Mouse (Mus musculus) bone marrow, adult 2 months (tissue): ENCODE results near the gene Csk. TPM values are rescaled to one million over a fixed set of nuclear protein-coding genes. Genes with fewer than 3 reads are reported as not detected.

Source experiments
- H3K27ac ChIP-seq: fragments of 200-500 bp; 2 replicates; pipeline ENCODE4 v1.5.1; 2012; ENCODE audit warnings: low read depth, mild to moderate bottlenecking, control low read depth, inconsistent platforms, low read length; ENCODE audit not compliant: control insufficient read depth, poor library complexity, insufficient read depth
- H3K4me1 ChIP-seq: fragments of 200-500 bp; 2 replicates; pipeline ENCODE4 v1.6.1; 2011; ENCODE audit warnings: low read length; ENCODE audit not compliant: control insufficient read depth, insufficient read depth
- H3K4me3 ChIP-seq: fragments of 200-500 bp; replicated peaks from 2 replicates; pipeline ENCODE3; 2011; ENCODE audit warnings: mild to moderate bottlenecking, low read depth, low read length, control low read depth; ENCODE audit not compliant: control insufficient read depth
- CTCF ChIP-seq: fragments of 200-500 bp; IDR thresholded peaks from 2 replicates; pipeline ENCODE4 v1.5.1; 2011; ENCODE audit warnings: low read length, control low read depth; ENCODE audit not compliant: control insufficient read depth, insufficient read depth
- POLR2A ChIP-seq: fragments of 200-500 bp; IDR thresholded peaks from 2 replicates; pipeline ENCODE4 v1.6.1; 2011; ENCODE audit warnings: low read depth, mild to moderate bottlenecking, control low read depth, low read length, borderline replicate concordance; ENCODE audit not compliant: control insufficient read depth
- WGBS: fragments of 180-500 bp; shearing (Covaris S2); methylation state at CpG from one replicate; pipeline ENCODE4 v1.1.7; 2018; 5-methylcytosine and 5-hydroxymethylcytosine counted together
- polyA plus RNA-seq: library from polyadenylated mRNA; stranded (reverse); fragments of >200 nt; gene quantifications from 2 replicates; pipeline ENCODE4 v1.2.4, GENCODE M21; 2011; ENCODE audit warnings: low replicate concordance; ENCODE audit not compliant: missing spikeins, insufficient read depth, insufficient read length

Csk gene
- polyA plus RNA-seq, 1 experiment = 99.8 TPM

DNA sequence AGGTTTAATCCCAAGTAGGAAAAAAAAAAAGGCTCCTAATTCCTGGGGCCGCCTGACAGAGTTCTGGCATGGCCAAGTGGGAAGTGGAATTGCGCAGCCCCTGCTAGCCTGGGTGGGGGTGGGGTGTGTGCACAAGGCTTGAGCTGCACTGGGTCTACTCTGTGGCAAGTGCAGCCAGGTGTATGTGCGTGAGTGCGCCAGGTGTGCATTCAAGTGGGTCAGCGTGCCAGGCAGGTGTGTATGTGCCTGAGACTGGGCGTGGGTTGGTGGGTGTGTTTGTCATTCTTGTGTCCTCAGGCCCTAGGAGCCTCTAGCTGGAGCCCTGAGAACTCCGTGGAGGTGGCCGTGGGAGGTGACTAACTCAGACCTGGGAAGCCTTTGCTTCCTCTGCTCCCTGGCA is 13.1 kb upstream of the Csk start:
- H3K4me1 ChIP-seq = no peaks in the 10 kb centered on the region
- H3K27ac ChIP-seq = no peak overlapping the region
- H3K4me3 ChIP-seq = no peak overlapping the region
- no peak for TF ChIP-seq CTCF
- TF ChIP-seq POLR2A = no peak
- 69% methylated on average over 8 of the region's 8 CpGs for WGBS

DNA sequence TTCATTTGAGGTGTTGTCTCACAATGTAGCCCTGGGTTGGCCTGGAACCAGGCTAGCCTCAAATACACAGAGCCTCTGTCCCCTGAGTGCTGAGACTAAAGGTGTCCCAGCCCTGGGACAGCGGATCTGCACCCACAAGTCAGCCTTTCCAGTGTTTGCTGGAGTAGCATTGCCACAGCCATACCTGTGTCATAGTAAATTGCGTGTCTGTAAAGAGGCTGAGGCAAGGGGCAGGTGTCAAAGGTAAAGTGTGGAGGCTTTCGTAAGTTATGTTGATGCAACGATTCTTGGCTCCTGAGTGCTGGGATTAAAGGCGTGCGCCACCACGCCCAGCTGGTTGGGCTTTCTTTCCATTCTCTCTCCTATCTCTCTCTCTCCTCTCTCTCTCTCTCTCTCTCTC is 11.2 kb upstream of the Csk start:
- Histone ChIP-seq H3K4me1 (no peaks in the 10 kb centered on the region), H3K4me3 (no peak overlapping the region), H3K27ac (no peak overlapping the region)
- WGBS = 79% methylated on average over 7 of the region's 7 CpGs
- TF ChIP-seq CTCF (no peak), POLR2A (no peak)

DNA sequence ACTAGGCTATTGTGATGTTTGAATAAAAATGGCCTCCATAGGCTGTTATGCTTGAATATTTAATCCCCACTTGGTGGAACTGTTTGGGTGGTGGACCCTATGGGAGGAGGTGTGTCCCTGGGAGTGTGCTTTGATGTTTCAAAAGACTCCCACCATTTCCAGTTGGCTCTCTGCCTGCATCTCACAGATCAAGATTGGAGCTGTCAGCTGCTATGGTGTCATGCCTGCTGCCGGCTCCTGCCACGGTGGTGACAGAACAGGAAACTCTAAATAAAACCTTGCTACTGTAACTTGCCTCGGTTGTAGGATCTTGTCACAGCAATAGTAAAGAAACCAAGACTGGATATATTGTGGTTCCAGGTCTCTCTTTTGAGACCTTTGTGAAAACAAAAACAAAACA is 8.1 kb upstream of the Csk start:
- Histone ChIP-seq H3K4me1 (no peaks in the 10 kb centered on the region), H3K27ac (no peak overlapping the region), H3K4me3 (no peak overlapping the region)
- 45% methylated on average over 3 of the region's 3 CpGs for WGBS
- TF ChIP-seq POLR2A (no peak), CTCF (no peak)

DNA sequence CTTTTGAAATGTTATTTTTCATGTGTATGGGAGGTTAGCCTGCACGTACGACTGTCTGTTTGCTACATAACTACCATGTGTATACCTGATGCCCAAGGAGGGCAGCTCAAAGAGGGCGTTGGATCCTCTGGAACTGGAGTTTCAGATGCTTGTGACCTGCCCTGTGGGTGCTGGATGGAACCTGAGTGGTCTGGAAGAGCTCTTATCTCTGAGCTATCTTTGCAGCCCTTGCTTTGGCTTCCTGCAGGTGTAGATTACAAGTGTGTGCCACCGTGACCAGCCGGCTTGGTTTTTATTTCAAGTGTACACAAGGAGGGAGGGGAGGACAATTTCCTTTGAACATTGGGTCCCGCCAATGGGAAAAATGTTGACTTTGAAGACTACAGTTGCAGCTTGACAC is 7.1 kb upstream of the Csk start:
- no peak overlapping the region for H3K27ac ChIP-seq
- TF ChIP-seq CTCF (no peak), POLR2A (no peak)
- 28% methylated on average over 6 of the region's 6 CpGs for WGBS
- H3K4me3 ChIP-seq = no peak overlapping the region
- peaks cover 2% of the 10 kb centered on the region for H3K4me1 ChIP-seq

DNA sequence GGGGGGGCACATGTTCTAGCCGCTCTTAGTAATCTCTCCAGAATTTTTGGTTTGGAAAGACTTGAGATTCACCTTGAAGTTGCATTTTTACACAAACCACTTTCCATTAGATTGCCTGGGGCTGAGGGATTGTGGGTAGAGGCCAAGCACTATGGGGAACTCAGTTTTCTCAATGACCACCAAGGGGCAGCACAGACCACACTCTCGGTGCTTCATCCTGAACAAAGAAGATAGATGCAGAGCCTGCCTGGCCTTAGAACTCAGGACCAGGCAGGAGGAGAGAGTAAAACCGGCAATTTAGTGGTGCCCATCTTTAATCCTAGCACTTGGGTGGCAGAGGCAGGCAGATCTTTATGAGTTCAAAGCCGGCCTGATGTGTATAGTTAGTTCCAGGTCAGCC is 6.3 kb upstream of the Csk start:
- WGBS = 15% methylated on average over 4 of the region's 4 CpGs
- Histone ChIP-seq H3K4me1 (peaks cover 2% of the 10 kb centered on the region), H3K27ac (no peak overlapping the region), H3K4me3 (no peak overlapping the region)
- TF ChIP-seq CTCF (peak; percentile 89), POLR2A (no peak)

DNA sequence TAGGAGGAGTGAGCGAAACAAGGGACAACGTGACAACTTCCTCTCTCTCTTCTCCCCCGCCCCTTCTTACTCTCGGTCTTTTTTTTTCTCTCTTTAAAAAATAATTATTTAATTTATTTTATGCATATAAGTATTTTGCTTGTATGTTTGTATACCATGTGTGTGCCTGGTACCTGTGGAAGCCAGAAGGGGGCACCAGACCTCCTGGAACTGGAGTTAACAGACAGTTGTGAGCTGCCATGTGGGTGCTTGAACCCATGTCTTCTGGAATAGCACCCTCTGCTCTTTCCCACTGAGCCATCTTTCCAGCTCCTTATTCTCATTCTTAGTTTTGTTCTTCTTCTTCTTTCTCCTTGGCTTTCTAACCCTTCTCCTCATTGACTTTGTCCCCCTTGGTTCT is 5.5 kb upstream of the Csk start:
- Histone ChIP-seq H3K27ac (no peak overlapping the region), H3K4me3 (no peak overlapping the region), H3K4me1 (peaks cover 2% of the 10 kb centered on the region)
- 72% methylated on average over 4 of the region's 4 CpGs for WGBS
- peak; percentile 11; the same call in 1 of the 2 replicates for TF ChIP-seq CTCF
- no peak for TF ChIP-seq POLR2A

DNA sequence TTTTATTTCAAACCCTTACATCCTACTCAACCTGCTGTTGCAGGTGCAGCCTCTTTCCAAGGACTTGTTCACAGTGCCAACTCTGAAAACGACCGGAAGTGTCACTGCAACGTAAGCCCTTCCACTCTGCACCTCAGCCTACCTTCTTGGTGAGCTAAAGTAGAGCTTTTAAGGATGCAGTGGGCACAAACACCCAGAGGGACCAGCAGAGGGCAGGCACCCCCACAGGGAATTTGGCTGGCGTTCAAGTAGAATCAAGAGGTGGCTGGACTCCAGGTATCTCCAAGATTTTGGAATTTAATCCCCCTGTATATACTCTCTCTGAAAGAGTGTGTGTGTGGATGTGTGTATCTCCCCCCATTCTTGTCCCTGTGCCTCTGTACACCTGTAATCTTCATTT is 4.4 kb upstream of the Csk start:
- WGBS = 57% methylated on average over 4 of the region's 4 CpGs
- Histone ChIP-seq H3K4me3 (no peak overlapping the region), H3K4me1 (peaks cover 2% of the 10 kb centered on the region), H3K27ac (no peak overlapping the region)
- TF ChIP-seq POLR2A = no peak

DNA sequence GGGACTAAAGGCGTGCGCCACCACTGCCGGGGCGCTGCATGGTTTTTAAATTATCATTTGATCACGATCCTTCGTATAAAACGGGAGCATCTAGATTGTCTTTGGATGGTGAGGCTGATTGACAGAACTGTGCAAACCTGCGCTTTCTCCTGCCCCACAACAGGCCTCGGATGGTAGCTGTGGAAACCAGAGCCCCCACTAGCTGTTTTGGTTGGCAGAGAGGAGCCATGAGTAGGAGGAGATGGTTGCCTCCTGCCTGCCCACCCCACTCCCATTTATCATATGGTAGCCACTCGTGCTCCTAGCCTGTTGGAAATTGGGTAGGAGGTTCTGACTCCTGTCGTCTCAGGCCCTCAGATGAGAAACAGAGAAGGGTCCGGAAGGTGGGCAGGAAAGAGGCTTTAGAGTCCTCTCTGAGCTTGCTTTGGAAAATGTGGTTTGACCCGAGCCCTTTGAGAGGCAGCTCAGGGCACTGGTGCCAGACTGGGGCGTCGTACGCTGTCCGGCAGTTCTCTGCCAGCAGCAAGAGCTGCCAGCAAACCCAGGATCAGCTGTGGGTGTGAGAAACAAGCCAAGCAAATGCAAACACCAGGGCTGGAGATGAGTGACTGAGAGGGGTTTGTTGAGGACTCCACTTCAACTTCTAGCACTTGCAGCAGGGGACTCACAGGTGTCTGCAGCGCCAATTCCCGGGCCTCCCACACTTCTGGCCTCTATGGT is 3.4 kb upstream of the Csk start:
- Histone ChIP-seq H3K27ac (no peak overlapping the region), H3K4me1 (peaks cover 4% of the 10 kb centered on the region), H3K4me3 (no peak overlapping the region)
- TF ChIP-seq CTCF (no peak), POLR2A (no peak)
- WGBS = 85% methylated on average over 19 of the region's 19 CpGs

DNA sequence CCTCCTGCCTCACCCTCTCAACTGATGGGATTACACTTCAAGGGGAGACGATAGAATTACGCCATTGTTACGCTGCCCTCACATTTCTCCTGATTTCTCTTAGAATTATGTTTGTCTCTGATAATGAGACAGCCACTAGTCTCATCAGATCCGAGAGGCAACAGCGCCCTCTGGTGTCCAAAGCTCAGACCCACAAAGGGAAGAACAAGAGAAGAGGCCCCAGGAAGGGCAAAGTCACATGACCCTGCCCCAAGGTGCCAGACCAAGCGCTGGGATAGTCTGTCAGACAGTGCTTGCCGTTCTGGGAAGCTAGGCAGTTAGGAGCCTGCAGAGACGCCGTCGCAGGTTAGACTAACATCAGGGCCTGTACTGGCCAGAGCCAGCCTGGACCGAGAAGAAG is 2.3 kb upstream of the Csk start:
- Histone ChIP-seq H3K4me1 (peaks cover 11% of the 10 kb centered on the region), H3K27ac (no peak overlapping the region), H3K4me3 (no peak overlapping the region)
- TF ChIP-seq CTCF (peak; percentile 95), POLR2A (no peak)
- WGBS = 5% methylated on average over 11 of the region's 11 CpGs
